Mouse (Mus musculus) adrenal gland, postnatal 14 days (tissue): ENCODE measurements around the gene Mrps15. TPM values are rescaled to one million over a fixed set of nuclear protein-coding genes. Genes with fewer than 3 reads are reported as not detected.

Experiments
- DNase-seq: peaks from one replicate; pipeline ENCODE4 v3.0.0; 2021; ENCODE audit warnings: mixed read lengths
- long read RNA-seq, 2 experiments: library from polyadenylated mRNA; stranded (forward); transcript quantifications; one replicate each; pipeline ENCODE4 v2.0.0; 2021
- total RNA-seq: library from RNA; stranded (reverse); gene quantifications from 2 replicates; pipeline ENCODE4 v1.2.3, GENCODE M21; 2021

Mrps15 gene
- 77.6 and 79.9 TPM in 2 replicates for total RNA-seq
- long read RNA-seq, experiment 1, transcript Mrps15-201 (8 exons, 937 nt): major isoform, 77 of 84 reads
- long read RNA-seq, experiment 1, partial matches to known transcripts: 4 of 84 reads
- long read RNA-seq, experiment 1, other reads (novel, unspliced or antisense): 3 of 84 reads
- long read RNA-seq, experiment 2, transcript Mrps15-201 (8 exons, 937 nt): major isoform, 70 of 79 reads
- long read RNA-seq, experiment 2, partial matches to known transcripts: 6 of 79 reads
- long read RNA-seq, experiment 2, other reads (novel, unspliced or antisense): 3 of 79 reads

- DNase-seq: peak; percentile 92
These were observed at the start of gene Mrps15 for GRCm38 (mm10) chr4:126046851-126047585. Gene Mrps15, plus strand, starts transcription at chr4:126046925.

DNA sequence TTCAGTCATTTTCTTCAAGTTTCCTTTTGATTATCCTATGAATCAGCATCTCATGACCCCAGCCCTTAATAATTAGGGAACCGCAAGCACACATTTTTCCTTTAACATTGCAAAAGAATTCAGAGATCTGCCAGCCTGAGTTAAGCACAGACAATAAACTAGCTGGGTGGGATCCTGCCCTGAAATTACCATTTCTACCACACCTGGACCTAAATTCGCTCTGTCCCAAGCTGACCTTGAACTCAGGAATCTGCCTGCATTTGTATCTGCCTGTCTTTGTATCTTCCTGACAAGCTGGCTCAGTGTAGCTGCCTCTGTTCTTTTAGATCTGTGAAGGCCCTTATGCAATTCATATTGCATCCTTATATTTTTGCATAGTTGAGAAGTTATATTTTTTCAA, 48.9 kb upstream of the Mrps15 start:
- DNase-seq: no peak

- no peak for DNase-seq
These were observed 45.2 kb upstream of the Mrps15 start for GRCm38 (mm10) chr4:126001311-126002199.

DNA sequence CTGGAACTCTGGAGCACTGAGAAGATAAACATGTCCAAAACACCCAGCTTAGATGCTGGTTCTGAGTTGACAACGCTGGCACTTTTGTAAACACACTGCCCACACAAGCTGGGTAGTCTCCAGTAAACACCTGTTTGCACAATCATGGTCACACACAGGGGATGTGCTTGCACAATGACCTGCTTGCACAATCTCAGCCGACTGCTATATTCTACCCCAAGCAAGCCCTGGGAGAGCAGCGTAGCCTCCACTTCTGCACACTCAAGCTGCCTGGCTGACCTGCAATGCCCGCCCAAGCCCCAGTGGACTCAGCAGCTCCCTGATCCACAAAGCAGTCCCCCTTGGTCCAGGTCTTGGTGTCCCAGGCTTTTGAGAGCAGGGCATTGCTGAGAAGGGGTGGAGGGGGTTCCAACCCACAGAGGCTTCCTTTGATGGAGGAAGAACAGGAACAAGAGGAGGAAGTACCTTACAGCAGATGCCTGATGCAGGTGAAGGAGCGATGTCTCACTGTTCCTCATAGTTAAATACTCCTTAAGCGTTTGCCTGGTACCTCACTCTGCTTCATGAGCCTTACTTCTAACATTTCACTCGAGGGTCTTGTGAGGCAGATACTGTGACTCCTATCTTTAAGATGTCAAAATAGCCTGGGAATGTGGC, 28.9 kb upstream of the Mrps15 start:
- peak; percentile 20 for DNase-seq

DNA sequence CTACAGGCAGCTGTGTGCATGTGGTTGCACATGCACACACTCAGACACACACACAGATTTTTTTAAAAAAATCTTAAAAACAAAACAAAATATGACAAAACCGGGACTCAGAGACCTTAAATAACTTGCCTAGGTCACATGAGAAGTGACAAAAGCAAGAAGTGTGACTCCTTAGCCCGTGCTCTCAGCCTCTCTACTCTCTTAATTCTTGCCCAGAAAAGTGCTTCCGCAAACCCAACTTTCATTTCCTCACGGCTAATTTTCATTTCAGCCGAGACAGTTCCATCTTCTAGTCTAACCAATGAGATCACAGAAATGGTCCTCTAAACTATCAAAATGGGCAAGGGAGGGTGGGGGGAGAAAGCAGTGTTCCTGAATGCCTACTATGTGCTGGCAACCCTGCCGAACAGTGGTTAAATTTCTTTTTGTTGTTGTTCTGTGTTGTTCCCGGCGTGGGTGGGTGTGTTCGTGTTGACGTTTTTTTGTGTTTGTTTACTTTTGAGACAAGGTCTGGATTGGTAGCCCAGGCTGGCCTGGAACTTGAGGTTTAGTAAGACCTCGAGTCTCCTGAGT, 27.7 kb upstream of the Mrps15 start:
- no peak for DNase-seq

GRCm38 (mm10) chr4:126024303-126024900, 22.3 kb upstream of the Mrps15 start, which contains the start of gene Csf3r:
Gene Csf3r, plus strand, starts transcription at chr4:126024550.
- DNase-seq: no peak

DNA sequence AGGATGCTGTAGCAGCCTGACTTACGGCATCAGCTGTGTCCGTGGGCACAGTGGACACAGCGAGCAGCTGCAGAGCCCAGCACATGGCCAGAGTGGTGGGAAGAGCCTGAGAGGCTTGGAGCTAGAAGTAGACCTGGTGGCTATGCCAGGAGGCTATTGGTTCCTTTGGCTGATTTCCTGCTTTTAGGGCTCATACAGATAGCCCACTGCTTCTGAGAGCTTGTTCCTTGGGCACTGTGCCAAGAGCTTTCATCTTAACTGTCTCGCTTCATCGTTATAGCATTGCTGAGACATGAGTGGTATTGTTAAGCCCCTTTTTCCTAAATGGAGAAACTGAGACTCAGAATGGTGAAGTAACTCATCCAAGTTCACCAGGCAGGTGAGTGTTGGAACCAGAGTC, 20.9 kb upstream of the Mrps15 start:
- DNase-seq: no peak

- no peak for DNase-seq
These were observed 18.7 kb upstream of the Mrps15 start for GRCm38 (mm10) chr4:126027980-126028379.

GRCm38 (mm10) chr4:126029042-126029441, 17.7 kb upstream of the Mrps15 start:
- no peak for DNase-seq

DNA sequence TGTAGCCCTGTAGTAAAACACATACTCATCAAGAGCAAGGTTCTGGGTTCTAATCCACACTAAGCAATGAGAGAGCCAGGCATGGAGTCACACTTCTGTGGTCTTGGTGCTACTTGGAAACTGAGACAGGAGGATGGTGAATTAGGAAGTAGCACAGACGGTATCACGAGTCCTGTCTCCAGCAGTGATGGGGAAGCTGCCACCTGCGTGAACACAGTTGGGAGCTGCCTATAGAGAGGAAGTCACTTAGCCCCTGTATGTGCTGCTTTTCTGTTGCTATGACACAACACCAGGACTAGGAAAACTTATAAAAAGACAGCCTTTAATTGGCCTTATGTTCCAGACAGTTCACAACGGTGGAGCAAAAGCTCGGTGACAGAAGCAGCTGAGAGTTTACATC, 16.0 kb upstream of the Mrps15 start:
- DNase-seq: no peak

GRCm38 (mm10) chr4:126035413-126035812, 11.3 kb upstream of the Mrps15 start:
- no peak for DNase-seq

DNA sequence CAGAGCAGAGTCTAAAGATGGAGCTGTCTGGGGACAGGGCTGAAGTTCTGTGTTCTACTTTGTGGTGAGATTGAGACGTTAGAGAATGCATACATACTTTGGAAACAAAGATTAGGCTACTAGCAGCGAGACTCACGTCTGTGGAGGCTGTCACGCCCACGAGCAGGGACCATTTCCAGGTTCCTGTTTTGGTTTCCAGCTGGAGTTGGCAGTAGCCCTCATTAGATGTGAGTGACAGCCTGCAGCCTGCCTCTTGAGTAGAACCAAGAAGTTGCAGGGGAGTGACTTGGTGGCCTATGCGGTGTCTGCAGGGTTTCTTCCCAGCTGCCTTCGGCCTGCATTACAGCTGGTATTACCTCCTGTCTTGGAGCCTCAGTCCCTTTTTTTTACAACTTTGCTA, 4.9 kb downstream of the Mrps15 start:
- DNase-seq: no peak

DNA sequence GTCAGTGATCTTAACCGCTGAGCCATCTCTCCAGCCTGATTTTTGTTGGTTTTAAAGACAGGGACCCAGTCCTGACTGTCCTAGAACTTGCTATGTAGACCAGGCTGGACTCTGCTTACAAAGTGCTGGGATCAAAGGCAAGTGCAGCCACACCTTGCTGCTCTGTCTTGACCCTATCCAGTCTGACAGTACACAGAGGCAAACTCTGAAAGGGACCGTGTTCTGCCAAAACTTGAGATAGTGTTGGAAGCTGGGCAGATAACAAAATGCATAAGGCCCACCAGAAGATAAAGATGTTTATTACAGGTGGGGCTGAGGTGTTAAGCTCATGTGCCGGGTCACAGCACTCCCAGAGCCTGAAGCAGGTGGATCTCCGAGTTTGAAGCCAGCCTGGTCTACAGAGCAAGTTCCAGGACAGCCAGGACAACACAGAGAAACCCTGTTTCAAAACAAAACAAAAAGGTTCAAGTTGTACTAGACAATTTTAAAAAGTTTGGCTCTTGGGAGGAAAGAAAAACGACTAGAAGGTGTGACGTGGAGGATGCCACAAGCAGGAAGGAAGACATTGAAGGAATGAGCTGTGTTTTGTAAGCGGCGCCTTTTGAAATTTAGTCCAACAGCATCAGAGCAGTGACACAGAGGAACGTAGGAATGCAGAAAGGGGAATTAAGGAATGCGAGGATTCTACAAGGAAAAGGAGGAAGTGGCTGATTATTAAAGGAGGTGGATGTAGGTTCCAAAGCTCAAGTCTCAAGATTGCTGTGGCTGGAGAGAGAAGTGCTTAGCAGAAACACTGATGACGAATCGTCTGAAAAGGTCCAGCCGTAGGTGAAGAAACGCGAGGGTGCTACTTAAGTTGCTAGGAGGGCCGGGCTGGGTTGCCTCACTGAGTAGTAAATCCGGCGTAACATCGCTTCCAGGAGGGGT, 10.7 kb downstream of the Mrps15 start:
- no peak for DNase-seq

- DNase-seq: peak; percentile 94
These were observed 11.6 kb downstream of the Mrps15 start, which contains the start of gene Oscp1 for GRCm38 (mm10) chr4:126058134-126058996. Gene Oscp1, plus strand, starts transcription at chr4:126058565.

DNA sequence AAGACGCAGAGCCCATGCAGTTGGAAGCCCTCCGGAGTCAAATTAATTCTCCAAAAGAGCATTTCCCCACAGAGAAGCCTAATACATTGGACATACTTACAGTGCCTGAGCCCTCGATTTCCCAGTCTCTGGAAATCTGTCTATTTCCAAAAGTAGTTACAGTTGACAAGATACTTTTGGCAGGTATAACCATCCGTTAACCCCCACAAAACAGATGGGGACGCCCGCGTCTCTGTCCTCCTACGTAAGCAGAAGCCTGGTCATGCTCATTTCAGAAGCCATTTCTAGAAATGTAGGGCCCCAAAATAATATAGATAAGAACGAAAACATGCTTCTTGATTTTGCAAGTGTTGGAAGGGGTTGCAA, 12.3 kb downstream of the Mrps15 start:
- DNase-seq: no peak

DNA sequence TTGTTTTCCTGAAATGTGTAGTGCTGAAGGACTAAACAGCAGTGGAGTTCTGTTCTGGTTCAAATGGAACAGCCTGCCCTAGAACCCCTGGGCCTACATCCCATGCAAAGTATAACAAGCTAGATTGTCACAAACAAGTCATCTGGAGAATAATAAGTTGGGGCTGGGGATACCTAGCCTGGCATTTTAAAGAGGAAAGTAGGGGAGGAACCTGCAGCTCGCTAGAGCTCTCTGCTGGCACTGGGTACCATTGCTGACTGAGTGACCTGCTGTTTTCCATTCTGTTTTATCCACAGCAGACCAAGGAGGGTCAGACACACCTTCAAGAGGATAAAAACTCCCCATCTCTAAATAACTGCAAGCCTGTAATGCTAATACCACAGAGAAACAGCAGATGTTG, 16.1 kb downstream of the Mrps15 start:
- DNase-seq: no peak

- DNase-seq: no peak
These were observed 18.5 kb downstream of the Mrps15 start for GRCm38 (mm10) chr4:126065241-126065640.

GRCm38 (mm10) chr4:126067401-126068077, 20.8 kb downstream of the Mrps15 start:
- peak; percentile 34 for DNase-seq

DNA sequence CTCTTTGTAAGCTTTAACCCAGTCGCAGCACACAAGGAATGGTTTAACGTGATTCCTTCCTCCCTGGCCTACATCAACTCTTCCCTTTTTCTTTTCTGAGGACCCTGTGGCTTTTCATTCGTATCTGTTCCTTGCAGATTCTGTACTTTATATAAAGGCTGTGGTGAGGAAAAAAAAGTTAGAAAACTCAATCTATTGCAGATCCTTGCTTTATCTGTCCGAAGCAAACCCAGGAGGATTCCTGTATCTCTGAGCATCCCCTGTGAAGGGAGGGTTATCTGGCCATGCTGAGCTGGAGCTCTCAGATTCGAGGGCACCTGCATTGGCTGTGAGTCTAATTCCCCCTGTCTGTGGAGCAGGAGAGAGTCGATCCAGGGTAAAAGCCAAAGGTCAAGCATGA, 22.1 kb downstream of the Mrps15 start:
- no peak for DNase-seq
